Mouse (Mus musculus) testis, adult 2 months (tissue): ENCODE data around the gene Gm10260.

Experiments
- CTCF ChIP-seq: fragments of 200-500 bp; IDR thresholded peaks from 2 replicates; pipeline ENCODE4 v1.5.1; 2012; ENCODE audit warnings: low read depth, mild to moderate bottlenecking, inconsistent platforms, low read length, moderate library complexity; ENCODE audit not compliant: control insufficient read depth, insufficient read depth, insufficient replicate concordance
- POLR2A ChIP-seq: fragments of 200-500 bp; IDR thresholded peaks from 2 replicates; pipeline ENCODE4 v1.6.1; 2012; ENCODE audit warnings: low read depth, mild to moderate bottlenecking, inconsistent platforms, low read length, moderate library complexity; ENCODE audit not compliant: control insufficient read depth

DNA sequence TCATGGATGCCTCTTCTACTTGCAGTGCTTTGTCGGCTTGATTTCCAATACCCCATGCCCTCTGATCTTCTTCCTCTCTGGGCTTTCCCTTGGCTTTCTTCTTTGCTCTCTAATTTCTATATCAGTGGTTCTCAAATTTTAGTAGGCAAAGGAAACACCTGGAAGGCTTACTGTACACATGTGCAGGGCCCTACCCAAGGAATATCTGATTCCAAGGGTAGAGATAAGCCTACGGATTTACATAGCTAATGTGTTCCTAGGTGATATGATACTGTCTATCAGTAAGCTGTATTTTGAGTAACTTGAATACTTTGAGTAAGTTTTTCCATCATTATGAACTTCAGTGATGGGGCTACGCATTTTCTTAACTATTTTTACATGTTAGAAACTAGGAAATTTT lies 25.7 kb downstream of the Gm10260 start:
- TF ChIP-seq CTCF (no peak), POLR2A (no peak)
